Mouse (Mus musculus): ENCODE measurements at regions not wholly inside any gene's neighbourhood (a gene's known extent, or its start where the extent isn't known, plus 50 kb on each side); places are given as distances from the start of the nearest gene placed in this dataset.
"Not testable (repeated sequence)": the region's sequence is repeated elsewhere in the genome, so short reads cannot be mapped to it uniquely, and the experiment has no call there.

GRCm38 (mm10) chr11:22573166-22573565, 61.3 kb downstream of the Tmem17 start:
- ATAC-seq (replicated peaks in 1 of 2; ENCODE audit: insufficient read depth in 1 of 2, low FRiP score in 2 of 2, low TSS enrichment in 1 of 2, low read depth in 1 of 2, poor library complexity in 2 of 2, severe bottlenecking in 2 of 2): no peak

- ATAC-seq (replicated peaks in 1 of 2; ENCODE audit: insufficient read depth in 1 of 2, low FRiP score in 2 of 2, low TSS enrichment in 1 of 2, low read depth in 1 of 2, poor library complexity in 2 of 2, severe bottlenecking in 2 of 2): no peak
Observed at GRCm38 (mm10) chr11:22573802-22574201, 61.9 kb downstream of the Tmem17 start.

- ATAC-seq (replicated peaks in 1 of 2; ENCODE audit: insufficient read depth in 1 of 2, low FRiP score in 2 of 2, low TSS enrichment in 1 of 2, low read depth in 1 of 2, poor library complexity in 2 of 2, severe bottlenecking in 2 of 2): no peak
Observed at GRCm38 (mm10) chr11:22574506-22574905, 62.6 kb downstream of the Tmem17 start.

GRCm38 (mm10) chr11:22584100-22584487, 72.2 kb downstream of the Tmem17 start:
- ATAC-seq (replicated peaks in 1 of 2; ENCODE audit: insufficient read depth in 1 of 2, low FRiP score in 2 of 2, low TSS enrichment in 1 of 2, low read depth in 1 of 2, poor library complexity in 2 of 2, severe bottlenecking in 2 of 2): peak in 1 of 2 experiments; percentile 25; a peak in 2 of 4 replicates

GRCm38 (mm10) chr11:22584488-22585158, 72.7 kb downstream of the Tmem17 start:
- ATAC-seq (replicated peaks in 1 of 2; ENCODE audit: insufficient read depth in 1 of 2, low FRiP score in 2 of 2, low TSS enrichment in 1 of 2, low read depth in 1 of 2, poor library complexity in 2 of 2, severe bottlenecking in 2 of 2): peak; percentile 77 to 80

- no peak for ATAC-seq (replicated peaks in 1 of 2; ENCODE audit: insufficient read depth in 1 of 2, low FRiP score in 2 of 2, low TSS enrichment in 1 of 2, low read depth in 1 of 2, poor library complexity in 2 of 2, severe bottlenecking in 2 of 2)
Observed at GRCm38 (mm10) chr11:22587691-22588241, 75.9 kb downstream of the Tmem17 start.

- ATAC-seq (replicated peaks in 1 of 2; ENCODE audit: insufficient read depth in 1 of 2, low FRiP score in 2 of 2, low TSS enrichment in 1 of 2, low read depth in 1 of 2, poor library complexity in 2 of 2, severe bottlenecking in 2 of 2): no peak
Observed at GRCm38 (mm10) chr11:22588546-22588945, 76.7 kb downstream of the Tmem17 start.

GRCm38 (mm10) chr11:22589901-22590300, 78.0 kb downstream of the Tmem17 start:
- no peak for ATAC-seq (replicated peaks in 1 of 2; ENCODE audit: insufficient read depth in 1 of 2, low FRiP score in 2 of 2, low TSS enrichment in 1 of 2, low read depth in 1 of 2, poor library complexity in 2 of 2, severe bottlenecking in 2 of 2)

- ATAC-seq (replicated peaks in 1 of 2; ENCODE audit: insufficient read depth in 1 of 2, low FRiP score in 2 of 2, low TSS enrichment in 1 of 2, low read depth in 1 of 2, poor library complexity in 2 of 2, severe bottlenecking in 2 of 2): not testable (repeated sequence)
Observed at GRCm38 (mm10) chr11:22591050-22591449, 79.2 kb downstream of the Tmem17 start.

- ATAC-seq (replicated peaks in 1 of 2; ENCODE audit: insufficient read depth in 1 of 2, low FRiP score in 2 of 2, low TSS enrichment in 1 of 2, low read depth in 1 of 2, poor library complexity in 2 of 2, severe bottlenecking in 2 of 2): no peak
Observed at GRCm38 (mm10) chr11:22592706-22593105, 80.8 kb downstream of the Tmem17 start.

- no peak for ATAC-seq (replicated peaks in 1 of 2; ENCODE audit: insufficient read depth in 1 of 2, low FRiP score in 2 of 2, low TSS enrichment in 1 of 2, low read depth in 1 of 2, poor library complexity in 2 of 2, severe bottlenecking in 2 of 2)
Observed at GRCm38 (mm10) chr11:22596076-22596804, 84.4 kb downstream of the Tmem17 start.

GRCm38 (mm10) chr11:22596805-22597149, 84.9 kb downstream of the Tmem17 start:
- ATAC-seq (replicated peaks in 1 of 2; ENCODE audit: insufficient read depth in 1 of 2, low FRiP score in 2 of 2, low TSS enrichment in 1 of 2, low read depth in 1 of 2, poor library complexity in 2 of 2, severe bottlenecking in 2 of 2): no peak

GRCm38 (mm10) chr11:22600370-22600769, 88.5 kb downstream of the Tmem17 start:
- no peak for ATAC-seq (replicated peaks in 1 of 2; ENCODE audit: insufficient read depth in 1 of 2, low FRiP score in 2 of 2, low TSS enrichment in 1 of 2, low read depth in 1 of 2, poor library complexity in 2 of 2, severe bottlenecking in 2 of 2)

- no peak for ATAC-seq (replicated peaks in 1 of 2; ENCODE audit: insufficient read depth in 1 of 2, low FRiP score in 2 of 2, low TSS enrichment in 1 of 2, low read depth in 1 of 2, poor library complexity in 2 of 2, severe bottlenecking in 2 of 2)
Observed at GRCm38 (mm10) chr11:22601977-22602376, 90.1 kb downstream of the Tmem17 start.

GRCm38 (mm10) chr11:22602610-22603009, 90.7 kb downstream of the Tmem17 start:
- no peak for ATAC-seq (replicated peaks in 1 of 2; ENCODE audit: insufficient read depth in 1 of 2, low FRiP score in 2 of 2, low TSS enrichment in 1 of 2, low read depth in 1 of 2, poor library complexity in 2 of 2, severe bottlenecking in 2 of 2)

- ATAC-seq (replicated peaks in 1 of 2; ENCODE audit: insufficient read depth in 1 of 2, low FRiP score in 2 of 2, low TSS enrichment in 1 of 2, low read depth in 1 of 2, poor library complexity in 2 of 2, severe bottlenecking in 2 of 2): no peak
Observed at GRCm38 (mm10) chr11:22603397-22603796, 91.5 kb downstream of the Tmem17 start.

GRCm38 (mm10) chr11:22606380-22606779, 94.5 kb downstream of the Tmem17 start:
- no peak for ATAC-seq (replicated peaks in 1 of 2; ENCODE audit: insufficient read depth in 1 of 2, low FRiP score in 2 of 2, low TSS enrichment in 1 of 2, low read depth in 1 of 2, poor library complexity in 2 of 2, severe bottlenecking in 2 of 2)

- ATAC-seq (replicated peaks in 1 of 2; ENCODE audit: insufficient read depth in 1 of 2, low FRiP score in 2 of 2, low TSS enrichment in 1 of 2, low read depth in 1 of 2, poor library complexity in 2 of 2, severe bottlenecking in 2 of 2): no peak
Observed at GRCm38 (mm10) chr11:22607645-22608044, 95.8 kb downstream of the Tmem17 start.

- no peak for ATAC-seq (replicated peaks in 1 of 2; ENCODE audit: insufficient read depth in 1 of 2, low FRiP score in 2 of 2, low TSS enrichment in 1 of 2, low read depth in 1 of 2, poor library complexity in 2 of 2, severe bottlenecking in 2 of 2)
Observed at GRCm38 (mm10) chr11:22608945-22609344, 97.1 kb downstream of the Tmem17 start.
